Mouse (Mus musculus): ENCODE results near the gene Nos3. TPM values are rescaled to one million over a fixed set of nuclear protein-coding genes. Genes with fewer than 3 reads are reported as not detected.
A peak's percentile ranks its signal among the peaks of the same experiment; 100 is the strongest.

The Nos3 gene
- polyA plus RNA-seq, 1 experiment, result not detected

GRCm38 (mm10) chr5:24351701-24352171, 12.9 kb upstream of the Nos3 start:
- H3K36me3 ChIP-seq (replicated peaks; ENCODE audit: low read length), result no peaks in the 10 kb centered on the region
- peaks cover 25% of the 10 kb centered on the region for H3K4me1 ChIP-seq
- no peak for TF ChIP-seq GATA1 (IDR thresholded peaks at IDR 0.05; ENCODE audit: borderline replicate concordance, low read length)
- TF ChIP-seq FLI1 (IDR thresholded peaks at IDR 0.05; ENCODE audit: low read length), result no peak
- H3K27me3 ChIP-seq (replicated peaks), result peaks cover 94% of the 10 kb centered on the region
- no peaks in the 10 kb centered on the region for H3K9me3 ChIP-seq
- H3K4me3 ChIP-seq (replicated peaks), result peak overlapping the region; percentile 81

DNA sequence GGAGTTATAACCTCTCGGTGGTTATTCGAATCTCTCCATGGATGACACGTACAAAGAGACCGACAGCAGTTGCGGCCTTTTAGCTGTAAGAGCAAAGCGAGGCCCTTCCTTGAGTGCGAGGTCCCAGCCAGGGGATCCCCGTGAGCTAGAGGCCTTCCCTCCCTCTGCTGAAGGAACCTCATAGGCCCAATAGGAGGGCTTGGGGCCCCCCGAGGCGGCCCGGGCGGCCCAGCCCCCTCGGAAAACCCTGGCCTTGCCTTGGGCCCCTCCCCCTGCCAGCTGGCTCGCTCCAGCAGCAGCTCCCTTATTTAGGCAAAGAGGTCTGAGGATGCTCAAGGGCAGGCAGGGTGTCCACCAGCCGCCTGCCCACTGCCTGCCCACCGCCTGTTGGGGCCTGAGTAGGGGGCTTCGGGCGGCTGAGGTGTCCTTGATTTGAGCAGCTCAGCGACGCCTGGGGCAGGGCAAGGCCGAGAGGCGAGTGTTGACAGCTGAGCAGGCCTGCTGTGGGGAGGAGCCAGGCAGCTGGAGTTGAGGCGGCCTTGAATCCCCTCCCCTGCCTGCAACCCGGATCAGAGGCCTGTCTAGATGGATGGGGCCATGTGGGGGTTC, 12.3 kb upstream of the Nos3 start:
- TF ChIP-seq GATA1 (IDR thresholded peaks at IDR 0.05; ENCODE audit: borderline replicate concordance, low read length) (no peak), FLI1 (IDR thresholded peaks at IDR 0.05; ENCODE audit: low read length) (no peak)
- peaks cover 25% of the 10 kb centered on the region for H3K4me1 ChIP-seq
- peaks cover 91% of the 10 kb centered on the region for H3K27me3 ChIP-seq (replicated peaks)
- no peaks in the 10 kb centered on the region for H3K36me3 ChIP-seq (replicated peaks; ENCODE audit: low read length)
- no peak overlapping the region for H3K4me3 ChIP-seq (replicated peaks)
- H3K9me3 ChIP-seq, result no peaks in the 10 kb centered on the region

GRCm38 (mm10) chr5:24353327-24353726, 11.3 kb upstream of the Nos3 start:
- peaks cover 17% of the 10 kb centered on the region for H3K4me1 ChIP-seq
- TF ChIP-seq FLI1 (IDR thresholded peaks at IDR 0.05; ENCODE audit: low read length), result no peak
- no peak for TF ChIP-seq GATA1 (IDR thresholded peaks at IDR 0.05; ENCODE audit: borderline replicate concordance, low read length)
- H3K4me3 ChIP-seq (replicated peaks), result no peak overlapping the region
- H3K27me3 ChIP-seq (replicated peaks), result peaks cover 90% of the 10 kb centered on the region
- H3K36me3 ChIP-seq (replicated peaks; ENCODE audit: low read length), result no peaks in the 10 kb centered on the region
- no peaks in the 10 kb centered on the region for H3K9me3 ChIP-seq

DNA sequence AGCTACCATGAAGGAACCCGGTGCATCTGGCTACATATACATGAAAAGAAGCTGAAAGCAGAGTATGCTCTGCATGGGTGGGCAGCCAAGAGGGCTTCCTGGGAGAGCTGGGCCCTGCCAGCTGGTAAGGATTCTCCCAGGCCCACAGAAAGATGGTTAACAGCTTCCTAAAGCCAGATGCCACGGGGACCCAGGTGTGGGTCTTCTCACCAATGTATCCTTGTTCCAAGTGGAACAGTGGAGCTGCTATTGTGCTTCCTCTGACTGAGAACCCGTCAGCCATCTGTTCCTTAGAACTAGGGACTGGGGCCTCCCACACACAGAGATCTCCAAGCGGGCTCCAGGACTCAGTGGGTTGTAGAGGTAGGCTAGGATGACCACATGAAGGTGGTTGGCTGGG, 7.8 kb upstream of the Nos3 start:
- Histone ChIP-seq H3K4me3 (replicated peaks) (no peak overlapping the region), H3K9me3 (no peaks in the 10 kb centered on the region), H3K4me1 (peaks cover 15% of the 10 kb centered on the region), H3K36me3 (replicated peaks; ENCODE audit: low read length) (no peaks in the 10 kb centered on the region), H3K27me3 (replicated peaks) (peaks cover 87% of the 10 kb centered on the region)
- no peak for TF ChIP-seq FLI1 (IDR thresholded peaks at IDR 0.05; ENCODE audit: low read length)
- no peak for TF ChIP-seq GATA1 (IDR thresholded peaks at IDR 0.05; ENCODE audit: borderline replicate concordance, low read length)

- TF ChIP-seq FLI1 (IDR thresholded peaks at IDR 0.05; ENCODE audit: low read length) (no peak), GATA1 (IDR thresholded peaks at IDR 0.05; ENCODE audit: borderline replicate concordance, low read length) (no peak)
- Histone ChIP-seq H3K27me3 (replicated peaks) (peaks cover 87% of the 10 kb centered on the region), H3K4me1 (peaks cover 11% of the 10 kb centered on the region), H3K9me3 (peaks cover 3% of the 10 kb centered on the region; the same call in 1 of the 2 replicates), H3K36me3 (replicated peaks; ENCODE audit: low read length) (no peaks in the 10 kb centered on the region), H3K4me3 (replicated peaks) (no peak overlapping the region)
Measured at GRCm38 (mm10) chr5:24357461-24357860, 7.1 kb upstream of the Nos3 start.

- H3K36me3 ChIP-seq (replicated peaks; ENCODE audit: low read length), result no peaks in the 10 kb centered on the region
- TF ChIP-seq FLI1 (IDR thresholded peaks at IDR 0.05; ENCODE audit: low read length) (no peak), GATA1 (IDR thresholded peaks at IDR 0.05; ENCODE audit: borderline replicate concordance, low read length) (no peak)
- H3K4me1 ChIP-seq, result peaks cover 24% of the 10 kb centered on the region
- peaks cover 3% of the 10 kb centered on the region; the same call in 1 of the 2 replicates for H3K9me3 ChIP-seq
- no peak overlapping the region for H3K4me3 ChIP-seq (replicated peaks)
- H3K27me3 ChIP-seq (replicated peaks), result peaks cover 90% of the 10 kb centered on the region
Measured at GRCm38 (mm10) chr5:24360792-24361454, 3.7 kb upstream of the Nos3 start.

DNA sequence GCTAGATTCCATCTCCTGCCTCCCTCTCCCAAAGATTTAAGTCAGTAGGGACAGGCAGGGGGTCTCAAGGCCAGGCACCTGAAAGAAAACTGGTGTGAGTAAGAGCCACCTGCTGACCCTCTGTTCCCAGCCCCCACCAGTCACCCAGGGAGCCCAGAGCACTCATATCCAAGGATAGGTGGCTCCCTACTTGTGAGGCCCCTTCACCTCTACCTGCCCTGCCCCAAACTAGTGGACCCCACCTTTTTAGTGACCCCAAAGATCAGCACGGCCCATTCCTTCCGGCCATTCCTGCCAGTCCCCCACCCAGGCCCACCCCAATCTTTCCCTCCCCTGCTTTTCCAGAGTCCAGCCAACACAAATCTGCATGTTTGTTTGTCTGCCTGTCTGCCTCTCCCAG, 1.1 kb upstream of the Nos3 start:
- Histone ChIP-seq H3K4me3 (replicated peaks) (no peak overlapping the region), H3K9me3 (peaks cover 3% of the 10 kb centered on the region; the same call in 1 of the 2 replicates), H3K36me3 (replicated peaks; ENCODE audit: low read length) (no peaks in the 10 kb centered on the region), H3K27me3 (replicated peaks) (peaks cover 96% of the 10 kb centered on the region), H3K4me1 (peaks cover 24% of the 10 kb centered on the region)
- no peak for TF ChIP-seq GATA1 (IDR thresholded peaks at IDR 0.05; ENCODE audit: borderline replicate concordance, low read length)
- TF ChIP-seq FLI1 (IDR thresholded peaks at IDR 0.05; ENCODE audit: low read length), result no peak

GRCm38 (mm10) chr5:24364061-24364460, 549 bp upstream of the Nos3 start:
- Histone ChIP-seq H3K4me3 (replicated peaks) (no peak overlapping the region), H3K4me1 (peaks cover 24% of the 10 kb centered on the region), H3K9me3 (peaks cover 3% of the 10 kb centered on the region; the same call in 1 of the 2 replicates), H3K27me3 (replicated peaks) (peaks cover 96% of the 10 kb centered on the region), H3K36me3 (replicated peaks; ENCODE audit: low read length) (no peaks in the 10 kb centered on the region)
- TF ChIP-seq GATA1 (IDR thresholded peaks at IDR 0.05; ENCODE audit: borderline replicate concordance, low read length), result no peak
- no peak for TF ChIP-seq FLI1 (IDR thresholded peaks at IDR 0.05; ENCODE audit: low read length)

DNA sequence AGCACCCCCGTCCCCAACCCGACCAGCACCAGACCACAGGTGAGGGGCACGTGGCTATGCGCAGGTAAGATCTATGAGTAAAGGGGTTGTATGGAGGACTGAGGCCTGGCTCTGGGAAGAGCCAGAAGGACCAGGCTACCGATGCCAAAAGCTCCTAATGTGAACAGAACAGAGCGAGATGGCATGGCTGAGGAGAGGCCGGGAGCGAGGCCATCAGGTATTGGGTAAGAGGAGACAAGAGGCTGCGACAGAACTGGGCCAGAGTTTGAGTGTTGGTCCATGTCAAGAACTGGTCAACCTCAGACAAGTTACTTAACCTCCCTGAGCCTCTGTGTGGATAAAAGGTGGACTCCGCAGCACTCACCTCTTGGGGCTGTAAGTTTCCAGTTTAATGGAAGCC, 353 bp downstream of the Nos3 start:
- peaks cover 3% of the 10 kb centered on the region; the same call in 1 of the 2 replicates for H3K9me3 ChIP-seq
- TF ChIP-seq FLI1 (IDR thresholded peaks at IDR 0.05; ENCODE audit: low read length) (no peak), GATA1 (IDR thresholded peaks at IDR 0.05; ENCODE audit: borderline replicate concordance, low read length) (no peak)
- no peaks in the 10 kb centered on the region for H3K36me3 ChIP-seq (replicated peaks; ENCODE audit: low read length)
- no peak overlapping the region for H3K4me3 ChIP-seq (replicated peaks)
- H3K4me1 ChIP-seq, result peaks cover 24% of the 10 kb centered on the region
- peaks cover 96% of the 10 kb centered on the region for H3K27me3 ChIP-seq (replicated peaks)

- H3K4me1 ChIP-seq, result peaks cover 23% of the 10 kb centered on the region
- peaks cover 3% of the 10 kb centered on the region; the same call in 1 of the 2 replicates for H3K9me3 ChIP-seq
- no peak for TF ChIP-seq FLI1 (IDR thresholded peaks at IDR 0.05; ENCODE audit: low read length)
- TF ChIP-seq GATA1 (IDR thresholded peaks at IDR 0.05; ENCODE audit: borderline replicate concordance, low read length), result no peak
- H3K27me3 ChIP-seq (replicated peaks), result peaks cover 97% of the 10 kb centered on the region
- no peaks in the 10 kb centered on the region for H3K36me3 ChIP-seq (replicated peaks; ENCODE audit: low read length)
- H3K4me3 ChIP-seq (replicated peaks), result no peak overlapping the region
Measured at GRCm38 (mm10) chr5:24365528-24365927, 918 bp downstream of the Nos3 start.
